Mouse (Mus musculus): ENCODE measurements around the gene Prl8a6. TPM values are rescaled to one million over a fixed set of nuclear protein-coding genes. Genes with fewer than 3 reads are reported as not detected.

The Prl8a6 gene
- not detected in 2 replicates for polyA plus RNA-seq (2012; rRNA removed)

DNA sequence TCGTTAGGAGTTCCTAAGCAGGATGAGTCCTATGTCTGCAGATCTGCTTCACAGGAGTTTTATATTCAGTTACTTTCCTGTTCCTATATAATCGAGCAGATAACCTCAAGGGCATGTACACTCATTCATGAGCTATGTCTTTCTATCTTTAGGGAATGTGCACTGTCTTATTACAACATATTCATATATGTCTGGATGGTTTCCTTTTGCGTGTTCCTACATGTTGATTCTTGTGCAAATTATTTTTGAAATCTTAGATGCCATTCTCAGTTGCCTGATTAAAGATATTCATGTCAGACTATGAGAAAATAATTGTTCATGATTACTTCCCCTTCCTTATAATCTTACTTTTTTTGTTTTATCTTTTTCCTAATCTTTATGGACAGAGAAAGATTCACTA, at the start of gene Prl8a6:
Gene Prl8a6 (minus strand): TSS at position 101 of the 400 bp plus-strand sequence.
- WGBS, result 79% methylated on average over 3 of the region's 3 CpGs
- DNase-seq, result no peak

DNA sequence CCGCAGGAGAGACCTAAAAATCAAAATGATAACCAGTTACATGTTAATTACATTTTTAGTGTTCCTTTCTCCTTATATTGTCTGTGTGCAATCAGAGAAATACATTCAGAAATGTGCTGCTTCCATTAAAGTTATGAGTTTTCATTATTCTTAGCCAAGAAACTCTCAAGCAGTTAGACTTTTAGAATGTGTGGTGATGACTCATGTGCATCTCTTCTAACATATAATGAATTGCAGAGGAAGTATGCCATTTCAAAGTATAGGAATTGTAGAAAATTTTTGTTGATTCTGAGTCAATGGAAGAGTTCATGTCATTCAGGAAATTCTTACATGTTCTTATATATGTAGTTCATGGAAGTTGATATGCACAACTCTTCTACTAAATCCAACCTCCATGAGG, 5.3 kb downstream of the Prl8a6 start:
- Histone ChIP-seq H3K4me1 (ENCODE audit: control insufficient read depth, insufficient read depth, low read length) (no peaks in the 10 kb centered on the region), H3K4me3 (replicated peaks; ENCODE audit: extremely low read depth, low read depth, low read length) (no peak overlapping the region)
- DNase-seq, result no peak
- 70% methylated on average over 1 of the region's 1 CpGs for WGBS
- TF ChIP-seq POLR2A (IDR thresholded peaks at IDR 0.05; ENCODE audit: borderline replicate concordance, extremely low read depth, low read depth, low read length) (no peak), CTCF (IDR thresholded peaks at IDR 0.05; ENCODE audit: insufficient read depth, low read length) (no peak)

More for the DNA sequence above, at the start of gene Prl8a6:
- TF ChIP-seq CTCF (IDR thresholded peaks at IDR 0.05; ENCODE audit: insufficient read depth, low read length), result no peak
- no peak for TF ChIP-seq POLR2A (IDR thresholded peaks at IDR 0.05; ENCODE audit: borderline replicate concordance, extremely low read depth, low read depth, low read length)
- H3K4me3 ChIP-seq (replicated peaks; ENCODE audit: extremely low read depth, low read depth, low read length), result no peak within 1 kb of the TSS
- H3K4me1 ChIP-seq (ENCODE audit: control insufficient read depth, insufficient read depth, low read length), result no peaks in the 10 kb centered on the region

DNA sequence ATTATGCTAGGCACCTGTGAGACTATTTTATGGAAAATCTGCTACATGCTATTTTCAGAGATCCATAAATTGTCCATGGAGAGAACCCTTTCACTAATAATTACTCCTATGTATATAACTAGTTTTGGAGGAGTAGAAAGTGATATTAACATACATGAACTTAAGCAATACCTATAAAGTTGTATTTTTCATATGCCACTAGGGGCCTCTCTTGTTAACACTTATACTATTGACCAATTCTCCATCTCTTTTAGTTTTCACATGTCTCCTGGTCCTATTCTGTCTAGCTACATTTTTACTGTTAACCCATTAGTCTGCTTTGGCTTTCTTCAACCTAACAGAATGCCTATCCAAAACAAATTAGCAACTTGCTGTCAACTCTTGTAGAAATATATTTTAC, 24.8 kb downstream of the Prl8a6 start:
- TF ChIP-seq POLR2A (IDR thresholded peaks at IDR 0.05; ENCODE audit: borderline replicate concordance, extremely low read depth, low read depth, low read length) (no peak), CTCF (IDR thresholded peaks at IDR 0.05; ENCODE audit: insufficient read depth, low read length) (no peak)
- no peaks in the 10 kb centered on the region for H3K4me1 ChIP-seq (ENCODE audit: control insufficient read depth, insufficient read depth, low read length)
- DNase-seq, result no peak
- H3K4me3 ChIP-seq (replicated peaks; ENCODE audit: extremely low read depth, low read depth, low read length), result no peak overlapping the region

DNA sequence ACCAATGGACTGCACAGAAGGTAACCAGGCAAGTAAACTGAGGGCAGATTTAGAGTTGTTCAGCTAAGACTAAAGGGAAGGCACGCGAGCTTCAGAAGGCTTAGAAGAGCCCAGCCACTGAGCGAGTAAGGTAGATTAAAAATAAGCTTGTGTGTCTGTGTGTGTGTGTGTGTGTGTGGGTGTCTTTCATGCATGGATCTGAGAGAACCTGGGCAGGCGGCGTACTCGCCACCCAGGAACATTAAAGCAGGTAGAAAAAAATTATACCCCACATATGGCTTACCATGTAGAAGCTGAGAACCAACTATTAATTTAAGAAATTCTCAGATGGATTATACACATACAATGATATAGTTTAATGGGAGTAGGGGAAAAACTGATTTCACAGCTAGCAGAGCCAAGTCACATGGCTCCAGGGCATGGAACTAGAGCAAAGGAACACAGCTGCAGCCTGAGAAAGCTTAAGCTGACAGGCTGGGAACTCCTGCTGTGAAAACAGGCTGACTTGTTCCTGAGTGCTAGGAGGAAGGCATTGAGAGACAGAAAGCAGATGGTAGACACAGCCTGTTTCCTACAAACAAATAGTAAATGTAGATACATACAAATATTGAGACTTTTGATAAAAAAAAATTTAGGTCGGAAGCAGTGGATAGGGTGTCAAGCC, 39.3 kb downstream of the Prl8a6 start:
- no peak for DNase-seq
- Histone ChIP-seq H3K4me3 (replicated peaks; ENCODE audit: extremely low read depth, low read depth, low read length) (no peak overlapping the region), H3K4me1 (ENCODE audit: control insufficient read depth, insufficient read depth, low read length) (no peaks in the 10 kb centered on the region)
- no peak for TF ChIP-seq POLR2A (IDR thresholded peaks at IDR 0.05; ENCODE audit: borderline replicate concordance, extremely low read depth, low read depth, low read length)
- no peak for TF ChIP-seq CTCF (IDR thresholded peaks at IDR 0.05; ENCODE audit: insufficient read depth, low read length)
- WGBS, result 91% methylated on average over 7 of the region's 7 CpGs

DNA sequence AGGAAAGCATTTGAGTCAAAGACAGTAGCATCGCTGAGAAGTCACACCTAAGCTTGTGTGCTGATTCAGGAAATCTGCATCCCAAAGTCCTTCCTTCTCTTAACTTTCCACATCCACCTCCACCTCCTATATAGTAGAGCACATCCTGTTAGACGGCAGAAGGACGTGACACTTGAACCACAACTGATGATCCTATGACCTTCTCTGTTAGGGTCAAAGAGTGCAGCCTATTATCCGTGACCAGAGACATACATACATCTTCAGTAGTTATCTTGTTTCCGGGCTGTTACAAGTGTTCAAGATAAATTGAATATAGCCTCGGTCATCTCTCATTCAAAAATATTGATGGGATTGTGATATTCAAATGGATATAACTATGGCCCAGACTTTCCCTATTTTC, 47.7 kb downstream of the Prl8a6 start, which contains the start of gene Prl2b1:
Gene Prl2b1 (minus strand): TSS at position 101 of the 400 bp plus-strand sequence.
- 71% methylated on average over 6 of the region's 6 CpGs for WGBS
- no peak for TF ChIP-seq POLR2A (IDR thresholded peaks at IDR 0.05; ENCODE audit: borderline replicate concordance, extremely low read depth, low read depth, low read length)
- TF ChIP-seq CTCF (IDR thresholded peaks at IDR 0.05; ENCODE audit: insufficient read depth, low read length), result no peak
- Histone ChIP-seq H3K4me1 (ENCODE audit: control insufficient read depth, insufficient read depth, low read length) (no peaks in the 10 kb centered on the region), H3K4me3 (replicated peaks; ENCODE audit: extremely low read depth, low read depth, low read length) (no peak within 1 kb of the TSS)
- DNase-seq, result no peak

Other genes with a start within 250 kb of the Prl8a6 start
- gene Prl3c1, start 242.0 kb downstream of the Prl8a6 start, polyA plus RNA-seq (2012; rRNA removed), result not detected in 2 replicates
- gene Prl3b1, start 196.8 kb downstream of the Prl8a6 start, polyA plus RNA-seq (2012; rRNA removed), result not detected in 2 replicates
- not detected in 2 replicates for gene Prl3a1, start 179.3 kb downstream of the Prl8a6 start, polyA plus RNA-seq (2012; rRNA removed)
- gene Prl6a1, start 126.1 kb downstream of the Prl8a6 start, polyA plus RNA-seq (2012; rRNA removed), result not detected in 2 replicates
- not detected in 2 replicates for gene Prl8a2, start 93.0 kb downstream of the Prl8a6 start, polyA plus RNA-seq (2012; rRNA removed)
- not detected in 2 replicates for gene Prl2b1, start 47.8 kb downstream of the Prl8a6 start, polyA plus RNA-seq (2012; rRNA removed)
- gene Prl8a8, start 74.5 kb upstream of the Prl8a6 start, polyA plus RNA-seq (2012; rRNA removed), result not detected in 2 replicates
- gene Prl8a9, start 125.9 kb upstream of the Prl8a6 start, polyA plus RNA-seq (2012; rRNA removed), result not detected in 2 replicates
- not detected in 2 replicates for gene Prl8a1, start 143.5 kb upstream of the Prl8a6 start, polyA plus RNA-seq (2012; rRNA removed)
- gene Prl7b1, start 171.9 kb upstream of the Prl8a6 start, polyA plus RNA-seq (2012; rRNA removed), result not detected in 2 replicates
- gene Prl7a1, start 203.8 kb upstream of the Prl8a6 start, polyA plus RNA-seq (2012; rRNA removed), result not detected in 2 replicates
- gene Prl7a2, start 229.3 kb upstream of the Prl8a6 start, polyA plus RNA-seq (2012; rRNA removed), result not detected in 2 replicates

Data from lung, adult 2 months (tissue).